Mouse (Mus musculus) left cerebral cortex, postnatal 10 days (tissue): ENCODE measurements around the gene Klf15. TPM values are rescaled to one million over a fixed set of nuclear protein-coding genes. Genes with fewer than 3 reads are reported as not detected.

Source experiments
- DNase-seq, 2 experiments: peaks; one replicate each; pipeline ENCODE4 v3.0.0; 2021 to 2022; ENCODE audit warnings: low spot score in 2 of 2, mixed read lengths in 1 of 2; ENCODE audit errors: extremely low spot score in 1 of 2
- intact Hi-C: fragments of 180-260 bp; cut with DNase I; formaldehyde crosslinking; loops from one replicate; pipeline ENCODE4 v1.15.1; 2025
- total RNA-seq, 2 experiments: library from RNA; stranded (reverse); gene quantifications; 2 replicates each; pipeline ENCODE4 v1.2.3; 2021

Gene Klf15
- total RNA-seq: 10 to 100 TPM; 12.9 to 22.0 TPM

DNA sequence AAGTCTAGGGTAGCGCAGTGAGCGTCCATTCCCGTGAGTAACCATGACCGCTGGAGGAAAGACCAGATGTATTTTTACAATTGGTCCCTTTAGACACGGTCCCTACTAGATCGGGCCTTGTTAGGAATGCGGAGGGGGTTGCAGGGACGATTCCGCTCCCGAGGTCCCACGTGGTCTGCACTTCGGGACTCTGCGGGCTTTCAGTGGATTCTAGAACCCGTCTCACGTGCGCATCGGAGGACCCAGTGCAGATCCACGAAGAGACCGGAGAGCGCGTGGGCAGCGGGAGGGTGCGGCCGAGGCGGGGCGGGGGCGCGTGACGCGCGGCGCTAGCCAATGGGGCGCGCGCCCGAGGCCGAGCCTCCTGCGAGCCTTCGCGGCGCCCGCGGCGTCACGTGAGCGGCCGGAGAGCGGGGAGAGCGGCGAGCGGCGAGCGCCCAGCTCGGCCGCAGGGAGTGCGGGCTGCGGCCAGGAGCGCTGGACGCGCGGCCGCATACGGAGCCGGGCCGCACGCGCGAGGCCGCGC is at the start of gene Klf15:
Klf15 (plus strand) TSS at position 396 of the 526 bp plus-strand sequence.
- DNase-seq: peak; percentile 65 to 92
- intact Hi-C loops: no loop called here

GRCm38 (mm10) chr6:90422565-90422964 is 39.8 kb upstream of the Klf15 start:
- intact Hi-C loops: loop anchor here (5.0 to 10.0 kb wide), 2 partner anchors 50 to 748 kb away; no protein-coding TSS in a partner anchor
- peak; percentile 77 to 88 for DNase-seq

GRCm38 (mm10) chr6:90425361-90425760 is 37.0 kb upstream of the Klf15 start:
- intact Hi-C loops: loop anchor here (10.0 kb wide), 1 partner anchor 751 kb away; no protein-coding TSS in a partner anchor
- no peak for DNase-seq

DNA sequence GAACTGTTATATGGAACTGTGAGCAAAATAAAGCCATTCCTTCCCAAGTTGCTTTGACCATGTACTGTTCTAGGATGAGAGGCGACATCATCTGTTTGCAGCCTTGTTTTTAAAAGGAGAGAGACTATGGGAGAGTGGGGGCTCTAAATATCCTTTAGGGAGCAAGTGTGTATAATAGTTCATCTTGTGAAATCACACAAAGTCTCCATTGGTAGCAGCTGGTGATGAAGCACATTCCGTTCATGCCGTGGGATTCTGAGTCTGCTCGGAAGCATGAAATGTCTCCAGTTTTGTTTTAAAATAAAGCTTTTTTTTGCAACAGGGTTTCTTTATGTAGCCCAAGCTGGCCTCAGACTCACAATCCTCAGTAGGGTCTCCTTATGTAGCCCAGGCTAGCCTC is 36.4 kb upstream of the Klf15 start:
- DNase-seq: no peak
- intact Hi-C loops: loop anchor here (10.0 kb wide), 1 partner anchor 751 kb away; no protein-coding TSS in a partner anchor

GRCm38 (mm10) chr6:90428380-90428974 is 33.9 kb upstream of the Klf15 start, which contains the start of gene Cfap100:
Gene Cfap100 (minus strand): TSS chr6:90428797.
- intact Hi-C loops: loop anchor here (10.0 kb wide), 1 partner anchor 754 kb away; no protein-coding TSS in a partner anchor
- peak; percentile 61 to 85 for DNase-seq

DNA sequence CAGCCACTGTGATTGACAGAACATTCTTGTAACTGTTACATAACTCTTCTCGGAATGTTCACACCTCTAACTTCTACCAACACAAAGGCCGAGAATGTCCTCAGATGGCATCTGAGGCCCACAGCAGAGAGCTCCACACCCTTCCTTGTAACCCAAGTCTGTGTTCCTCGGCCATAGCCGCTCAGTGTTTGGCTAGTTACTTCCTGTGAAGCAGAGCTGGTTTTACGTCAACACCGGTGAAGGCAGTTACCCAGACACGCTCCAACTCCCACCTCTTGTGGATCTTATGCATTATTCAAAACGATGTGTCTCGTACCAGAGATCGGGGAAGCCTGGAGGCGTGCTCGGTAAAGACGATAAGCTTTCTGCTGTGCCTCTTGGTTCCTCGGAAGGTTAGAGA is 32.5 kb upstream of the Klf15 start:
- no peak for DNase-seq
- intact Hi-C loops: loop anchor here (10.0 kb wide), 1 partner anchor 755 kb away; no protein-coding TSS in a partner anchor

GRCm38 (mm10) chr6:90431487-90431886 is 30.9 kb upstream of the Klf15 start:
- DNase-seq: peak; percentile 66 to 69
- intact Hi-C loops: no loop called here

GRCm38 (mm10) chr6:90434687-90435086 is 27.7 kb upstream of the Klf15 start:
- intact Hi-C loops: no loop called here
- DNase-seq: no peak

- DNase-seq: peak; percentile 55 to 80
- intact Hi-C loops: no loop called here
Observed at GRCm38 (mm10) chr6:90435195-90435618, 27.2 kb upstream of the Klf15 start.

DNA sequence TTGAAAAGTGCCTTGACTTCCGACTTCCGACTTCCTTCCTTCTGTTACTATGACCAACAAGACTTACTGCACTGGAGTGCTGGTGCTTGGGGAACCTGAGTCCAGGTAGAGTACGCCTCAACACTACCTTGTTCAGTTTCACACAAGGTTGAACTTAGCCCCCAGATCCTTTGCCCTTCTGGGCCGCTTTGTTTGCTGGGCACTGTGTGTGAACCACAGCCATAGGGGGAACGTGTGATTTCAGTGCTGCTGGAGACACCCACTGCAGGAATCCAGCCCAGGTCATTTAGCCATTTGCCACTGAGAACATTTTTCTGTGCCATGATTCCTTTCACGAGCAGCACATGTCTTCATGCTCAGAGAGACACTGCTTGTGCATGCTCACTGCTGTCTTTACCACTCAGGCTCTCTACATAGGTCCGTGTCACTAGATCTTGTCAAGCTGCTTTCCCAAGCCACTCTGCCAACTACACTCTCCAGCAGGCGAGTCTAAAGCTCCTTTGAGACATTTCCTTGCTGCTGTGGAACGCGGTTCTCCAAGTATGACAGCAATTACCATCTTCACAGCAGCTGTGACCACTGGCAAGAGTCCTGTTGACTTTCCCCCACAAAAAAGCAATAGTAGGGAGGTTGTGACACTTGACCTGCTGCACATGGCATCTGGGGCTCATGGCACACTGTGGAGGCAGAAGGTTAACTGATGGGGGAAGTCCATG is 26.0 kb upstream of the Klf15 start:
- intact Hi-C loops: no loop called here
- DNase-seq: no peak

- intact Hi-C loops: no loop called here
- DNase-seq: no peak
Observed at GRCm38 (mm10) chr6:90437041-90437440, 25.3 kb upstream of the Klf15 start.

DNA sequence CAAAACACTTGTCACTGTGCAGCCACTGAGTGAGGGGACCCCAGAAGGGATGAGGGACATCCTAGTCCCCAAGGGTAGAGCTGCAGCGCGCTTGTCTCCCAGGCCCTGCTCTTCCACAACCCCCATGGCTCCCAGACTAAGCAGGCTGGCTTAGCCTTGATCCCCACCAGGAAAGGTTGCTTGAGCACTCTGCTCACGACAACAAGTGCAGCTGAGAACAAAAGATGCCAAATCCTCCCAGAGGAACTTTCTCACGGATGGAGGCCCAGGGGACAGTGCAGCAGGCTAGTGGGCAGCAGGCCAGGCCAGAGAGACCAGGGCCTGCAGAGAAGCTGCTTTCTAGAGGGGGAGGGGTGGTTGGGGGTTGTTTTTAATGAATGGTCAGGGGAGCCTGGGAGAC is 15.5 kb upstream of the Klf15 start:
- intact Hi-C loops: no loop called here
- peak in 1 of 2 experiments; percentile 64 for DNase-seq

GRCm38 (mm10) chr6:90450179-90450578 is 12.2 kb upstream of the Klf15 start:
- intact Hi-C loops: loop anchor here (5.0 kb wide), 1 partner anchor 67 kb away; no protein-coding TSS in a partner anchor
- peak; percentile 70 to 87 for DNase-seq

DNA sequence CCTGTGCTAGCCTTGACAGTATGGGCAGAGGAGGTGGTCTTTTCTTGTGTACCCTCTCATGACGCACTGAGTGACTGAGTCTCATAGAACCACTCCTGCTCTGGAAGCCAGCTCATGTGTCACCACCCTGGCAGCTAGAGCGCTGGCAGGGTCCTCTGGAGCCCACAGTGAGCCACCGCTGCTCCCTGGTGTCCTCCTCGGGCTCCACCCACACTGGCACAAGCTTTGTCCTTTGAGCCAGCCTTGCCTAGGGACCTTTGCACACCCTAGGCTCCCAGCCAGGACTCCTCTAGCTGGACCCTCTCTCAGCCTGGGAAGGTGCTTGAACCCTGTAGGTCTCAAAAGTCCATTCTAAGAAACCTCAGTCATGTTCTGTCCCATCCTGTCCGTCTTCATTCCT is 11.7 kb upstream of the Klf15 start:
- intact Hi-C loops: loop anchor here (5.0 kb wide), 1 partner anchor 67 kb away; no protein-coding TSS in a partner anchor
- no peak for DNase-seq

DNA sequence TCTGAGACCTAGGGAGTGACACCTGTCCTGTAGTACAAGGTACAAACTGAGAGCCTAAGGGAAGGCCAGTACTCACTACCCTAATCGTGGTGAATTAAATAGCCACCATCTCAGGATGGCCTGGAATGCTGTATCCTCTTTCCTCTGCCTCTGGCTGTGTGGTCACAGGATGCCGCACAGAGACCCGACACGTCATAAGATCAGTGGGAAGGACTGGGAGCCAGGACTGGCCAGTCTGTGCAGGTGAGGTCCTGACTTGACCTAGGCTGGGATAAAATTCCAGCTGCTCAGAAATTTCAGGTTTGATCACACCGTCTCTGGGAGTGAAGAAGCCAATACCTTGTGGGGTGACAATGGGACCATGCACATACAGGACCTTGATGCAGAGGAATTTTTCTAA is 10.9 kb upstream of the Klf15 start:
- intact Hi-C loops: loop anchor here (5.0 kb wide), 1 partner anchor 66 kb away; no protein-coding TSS in a partner anchor
- DNase-seq: no peak

GRCm38 (mm10) chr6:90452603-90453002 is 9.8 kb upstream of the Klf15 start:
- intact Hi-C loops: loop anchor here (5.0 kb wide), 1 partner anchor 65 kb away; no protein-coding TSS in a partner anchor

DNA sequence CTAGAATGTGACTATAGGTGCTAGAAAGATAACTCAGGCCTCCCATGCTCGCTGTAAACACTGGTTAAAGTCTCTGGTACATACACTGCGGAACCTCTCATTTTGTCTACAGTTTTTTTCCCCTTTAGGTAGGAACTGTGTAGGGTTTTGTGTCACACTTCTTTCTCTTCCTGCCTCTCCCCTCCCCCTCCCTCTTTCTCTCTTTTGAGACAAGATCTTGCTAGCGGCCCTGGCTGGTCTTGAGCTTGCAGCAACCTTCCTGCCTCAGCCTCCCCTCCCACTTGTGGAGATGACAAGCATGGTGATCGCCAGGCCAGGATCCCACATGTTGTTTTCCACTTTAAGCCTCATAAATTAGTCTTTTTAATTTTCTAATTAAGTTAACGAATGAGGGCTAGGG is 8.6 kb upstream of the Klf15 start:
- intact Hi-C loops: loop anchor here (5.0 kb wide), 1 partner anchor 64 kb away; no protein-coding TSS in a partner anchor

More at GRCm38 (mm10) chr6:90452603-90453002, 9.8 kb upstream of the Klf15 start:
- no peak for DNase-seq

GRCm38 (mm10) chr6:90457421-90457820 is 5.0 kb upstream of the Klf15 start:
- intact Hi-C loops: no loop called here
- DNase-seq: no peak

More for the DNA sequence above, 8.6 kb upstream of the Klf15 start:
- no peak for DNase-seq

GRCm38 (mm10) chr6:90461181-90461580 is 1.2 kb upstream of the Klf15 start:
- intact Hi-C loops: no loop called here
- no peak for DNase-seq
